In the genomic region with DNA sequence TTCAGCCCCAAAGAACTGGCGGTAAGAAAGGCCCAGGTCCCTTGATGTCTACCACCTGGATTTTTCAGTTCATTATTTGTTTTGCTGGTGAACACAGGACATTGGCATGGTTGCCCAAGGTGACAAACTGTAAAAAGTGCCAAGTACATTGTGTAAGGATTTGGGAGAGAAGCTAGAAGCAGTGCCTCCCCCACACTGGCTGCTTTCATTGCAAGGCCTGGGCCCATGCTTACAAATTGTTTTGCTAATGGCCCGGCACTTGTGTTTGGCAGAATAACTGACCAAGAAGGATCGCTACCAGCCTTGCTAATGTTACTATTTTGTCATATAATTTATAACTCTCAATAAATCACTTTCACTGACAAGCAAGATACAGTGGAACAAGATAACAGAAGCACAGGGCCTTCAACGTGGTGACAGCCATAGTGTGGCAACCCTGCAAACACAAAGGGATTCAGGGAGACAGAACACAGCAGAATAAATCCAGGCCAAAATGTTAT, we compare ENCODE assay signal across 19 mouse cellular contexts. TPM values are rescaled to one million over a fixed set of nuclear protein-coding genes. Genes with fewer than 3 reads are reported as not detected.
"Had no signal": no experiment of that assay in that cellular context is flagged by ENCODE, and none has a peak within 500 bp of the region (broad histone marks: within the 10 kb centered on the region; RNA-seq: fewer than 3 reads in every experiment).

No protein-coding gene starts in this region.

- H3K4me1 ChIP-seq: limb, embryonic 12.5 days; liver, embryonic 15.5 days; neural tube, embryonic 12.5 days had no signal

- H3K9me3 ChIP-seq: limb, embryonic 12.5 days; liver, embryonic 15.5 days; neural tube, embryonic 12.5 days had no signal

- DNase-seq: kidney, adult 18-20 months; kidney, postnatal 25 days; lung, adult 2 months; lung, postnatal 36 days; midbrain, embryonic 14.5 days; thymus, adult 2 months; thymus, postnatal 4 days had no signal

- H3K27ac ChIP-seq: left cerebral cortex, adult 2 months; limb, embryonic 12.5 days; liver, embryonic 15.5 days; neural tube, embryonic 12.5 days; stomach, postnatal 0 days had no signal

- H3K9ac ChIP-seq: limb, embryonic 12.5 days; liver, embryonic 15.5 days; neural tube, embryonic 12.5 days had no signal

- ATAC-seq: lung, postnatal 0 days had no signal

- H3K4me2 ChIP-seq: limb, embryonic 12.5 days; liver, embryonic 11.5 days; liver, embryonic 15.5 days; neural tube, embryonic 12.5 days had no signal

- H3K4me3 ChIP-seq: left cerebral cortex, adult 2 months; limb, embryonic 12.5 days; liver, embryonic 15.5 days; neural tube, embryonic 12.5 days had no signal

- H3K36me3 ChIP-seq: limb, embryonic 12.5 days had no signal

- H3K27me3 ChIP-seq: limb, embryonic 12.5 days; liver, embryonic 15.5 days; neural tube, embryonic 12.5 days had no signal

RNA-seq across cellular contexts. Expression of a gene that starts 53.9 kb away (rescaled TPM):
- total RNA-seq: layer of hippocampus, postnatal 25 days; megakaryocyte progenitor cell, adult 5-6 weeks; monocyte, adult 5-6 weeks; neutrophil, adult 5-6 weeks had no signal
- polyA plus RNA-seq: kidney, embryonic 14.5 days; liver, embryonic 11.5 days; liver, embryonic 15.5 days; lung, adult 2 months; lung, postnatal 0 days; neural tube, embryonic 12.5 days; stomach, postnatal 0 days; thymus, adult 2 months had no signal
